Mouse (Mus musculus): Measurements from ENCODE around the gene Ctsl. TPM values are rescaled to one million over a fixed set of nuclear protein-coding genes. Genes with fewer than 3 reads are reported as not detected.

The Ctsl gene
- polyA plus RNA-seq, 1 experiment from 2014 or later, result 1,193 TPM

DNA sequence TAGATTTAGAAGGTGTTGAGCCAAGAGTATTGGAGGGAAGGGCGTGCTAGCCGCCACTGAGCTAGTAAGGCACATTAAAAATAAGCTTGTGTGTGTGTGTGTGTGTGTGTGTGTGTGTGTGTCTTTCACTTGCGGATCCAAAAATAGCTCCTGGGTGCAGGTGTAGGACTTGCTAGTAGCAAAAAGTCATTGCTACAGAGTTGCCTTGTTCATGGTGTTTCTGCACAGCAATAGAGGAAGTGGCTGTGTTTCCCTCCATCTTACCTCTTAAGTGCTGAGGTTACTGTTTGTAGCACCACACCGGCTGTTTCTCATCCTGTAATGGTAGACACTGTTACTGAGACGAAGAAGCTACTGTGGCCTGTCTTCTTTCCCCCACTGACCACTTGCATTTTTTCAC, 37.3 kb upstream of the Ctsl start:
- 82% methylated on average over 5 of the region's 5 CpGs for WGBS
- no peaks in the 10 kb centered on the region for H3K9me3 ChIP-seq (ENCODE audit: control insufficient read depth)
- ATAC-seq, result no peak

DNA sequence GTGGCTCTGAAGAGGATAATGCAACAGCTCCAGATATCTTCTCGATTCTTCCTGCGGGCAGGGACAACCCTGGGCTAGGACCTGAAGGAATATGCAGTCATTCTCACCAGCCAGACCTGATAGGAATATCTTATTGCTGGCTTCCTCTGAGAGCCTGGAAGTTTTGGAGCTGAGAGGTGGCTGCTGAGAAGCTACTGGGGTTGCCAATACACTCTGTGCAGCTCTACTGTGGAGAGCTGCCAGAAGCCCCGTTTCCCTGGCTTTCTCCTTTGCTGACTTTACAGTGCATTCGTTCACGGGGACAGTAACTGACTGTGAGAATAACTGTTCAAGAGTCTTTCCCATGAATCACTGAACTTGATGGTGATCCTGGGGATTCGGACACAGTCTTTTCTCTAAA, 34.9 kb upstream of the Ctsl start:
- ATAC-seq, result no peak
- 63% methylated on average over 6 of the region's 6 CpGs for WGBS
- no peak for TF ChIP-seq CTCF (IDR thresholded peaks at IDR 0.05; ENCODE audit: low read depth)

More for the DNA sequence above, 37.3 kb upstream of the Ctsl start:
- H3K27ac ChIP-seq (ENCODE audit: low read depth, low read length), result no peak overlapping the region
- H3K4me1 ChIP-seq (replicated peaks; ENCODE audit: control insufficient read depth, insufficient read depth, low read length), result no peaks in the 10 kb centered on the region
- H3K4me2 ChIP-seq (replicated peaks; ENCODE audit: low read depth), result no peak overlapping the region
- no peak overlapping the region for H3K4me3 ChIP-seq (ENCODE audit: low read depth, low read length)
- no peak for TF ChIP-seq CTCF (IDR thresholded peaks at IDR 0.05; ENCODE audit: low read depth)
- H3K9ac ChIP-seq (ENCODE audit: low read depth, low read length), result no peak overlapping the region
- H3K36me3 ChIP-seq (ENCODE audit: control insufficient read depth, insufficient read depth), result no peaks in the 10 kb centered on the region
- H3K27me3 ChIP-seq (replicated peaks; ENCODE audit: control insufficient read depth, insufficient read depth, low read length), result no peaks in the 10 kb centered on the region

DNA sequence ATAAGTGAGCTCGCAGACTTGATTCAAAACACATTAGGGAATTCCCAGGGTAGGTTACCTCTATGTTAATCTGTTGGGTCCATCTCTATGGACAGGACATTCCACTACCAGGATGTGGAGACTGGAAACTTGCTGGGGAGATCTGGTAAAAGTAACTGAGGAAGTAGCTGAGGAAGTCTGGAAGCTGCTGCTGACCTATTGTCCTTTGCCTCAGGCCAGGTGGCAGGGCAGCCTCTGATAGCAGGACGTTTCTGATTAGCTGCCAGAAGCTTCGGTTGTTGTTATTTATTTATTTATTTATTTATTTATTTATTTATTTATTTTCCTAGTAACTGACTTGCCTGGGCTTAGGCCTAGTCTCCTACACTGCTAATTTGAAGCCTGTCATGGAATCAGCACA, 32.8 kb upstream of the Ctsl start:
- no peaks in the 10 kb centered on the region for H3K27me3 ChIP-seq (replicated peaks; ENCODE audit: control insufficient read depth, insufficient read depth, low read length)
- no peak overlapping the region for H3K4me2 ChIP-seq (replicated peaks; ENCODE audit: low read depth)
- H3K27ac ChIP-seq (ENCODE audit: low read depth, low read length), result no peak overlapping the region
- TF ChIP-seq CTCF (IDR thresholded peaks at IDR 0.05; ENCODE audit: low read depth), result no peak
- H3K36me3 ChIP-seq (ENCODE audit: control insufficient read depth, insufficient read depth), result no peaks in the 10 kb centered on the region
- H3K4me3 ChIP-seq (ENCODE audit: low read depth, low read length), result no peak overlapping the region
- H3K9ac ChIP-seq (ENCODE audit: low read depth, low read length), result no peak overlapping the region
- no peak for ATAC-seq
- H3K4me1 ChIP-seq (replicated peaks; ENCODE audit: control insufficient read depth, insufficient read depth, low read length), result no peaks in the 10 kb centered on the region
- no peaks in the 10 kb centered on the region for H3K9me3 ChIP-seq (ENCODE audit: control insufficient read depth)
- 63% methylated on average over 3 of the region's 3 CpGs for WGBS

More for the DNA sequence above, 34.9 kb upstream of the Ctsl start:
- Histone ChIP-seq H3K36me3 (ENCODE audit: control insufficient read depth, insufficient read depth) (no peaks in the 10 kb centered on the region), H3K4me2 (replicated peaks; ENCODE audit: low read depth) (no peak overlapping the region), H3K9me3 (ENCODE audit: control insufficient read depth) (no peaks in the 10 kb centered on the region), H3K4me1 (replicated peaks; ENCODE audit: control insufficient read depth, insufficient read depth, low read length) (no peaks in the 10 kb centered on the region), H3K27me3 (replicated peaks; ENCODE audit: control insufficient read depth, insufficient read depth, low read length) (no peaks in the 10 kb centered on the region), H3K27ac (ENCODE audit: low read depth, low read length) (no peak overlapping the region), H3K4me3 (ENCODE audit: low read depth, low read length) (no peak overlapping the region), H3K9ac (ENCODE audit: low read depth, low read length) (no peak overlapping the region)

DNA sequence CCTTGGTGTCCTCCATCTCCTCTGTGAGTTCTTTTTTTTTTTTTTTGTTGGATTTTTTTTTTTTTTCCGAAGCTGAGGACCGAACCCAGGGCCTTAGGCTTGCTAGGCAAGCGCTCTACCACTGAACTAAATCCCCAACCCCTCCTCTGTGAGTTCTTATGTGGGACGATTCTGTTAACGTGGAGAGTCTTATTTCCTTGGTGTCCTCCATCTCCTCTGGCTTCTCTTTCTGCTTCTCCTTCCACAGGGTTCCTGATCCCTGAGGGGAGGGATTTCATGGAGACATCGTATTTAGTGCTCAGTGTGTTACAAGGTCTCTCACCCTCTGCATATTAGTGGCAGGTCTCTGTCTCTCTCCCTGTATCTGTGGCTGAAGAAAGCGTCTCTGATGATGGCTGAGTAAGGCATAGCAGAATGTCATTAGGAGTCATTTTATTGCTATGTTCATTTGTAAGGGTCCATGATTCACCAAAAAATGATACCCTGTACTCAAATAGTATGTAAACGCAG, 32.3 kb upstream of the Ctsl start:
- Histone ChIP-seq H3K4me3 (ENCODE audit: low read depth, low read length) (no peak overlapping the region), H3K27ac (ENCODE audit: low read depth, low read length) (no peak overlapping the region), H3K36me3 (ENCODE audit: control insufficient read depth, insufficient read depth) (no peaks in the 10 kb centered on the region), H3K4me1 (replicated peaks; ENCODE audit: control insufficient read depth, insufficient read depth, low read length) (no peaks in the 10 kb centered on the region), H3K4me2 (replicated peaks; ENCODE audit: low read depth) (no peak overlapping the region), H3K9me3 (ENCODE audit: control insufficient read depth) (no peaks in the 10 kb centered on the region), H3K9ac (ENCODE audit: low read depth, low read length) (no peak overlapping the region), H3K27me3 (replicated peaks; ENCODE audit: control insufficient read depth, insufficient read depth, low read length) (no peaks in the 10 kb centered on the region)
- ATAC-seq, result no peak
- TF ChIP-seq CTCF (IDR thresholded peaks at IDR 0.05; ENCODE audit: low read depth), result no peak
- 91% methylated on average over 8 of the region's 8 CpGs for WGBS

DNA sequence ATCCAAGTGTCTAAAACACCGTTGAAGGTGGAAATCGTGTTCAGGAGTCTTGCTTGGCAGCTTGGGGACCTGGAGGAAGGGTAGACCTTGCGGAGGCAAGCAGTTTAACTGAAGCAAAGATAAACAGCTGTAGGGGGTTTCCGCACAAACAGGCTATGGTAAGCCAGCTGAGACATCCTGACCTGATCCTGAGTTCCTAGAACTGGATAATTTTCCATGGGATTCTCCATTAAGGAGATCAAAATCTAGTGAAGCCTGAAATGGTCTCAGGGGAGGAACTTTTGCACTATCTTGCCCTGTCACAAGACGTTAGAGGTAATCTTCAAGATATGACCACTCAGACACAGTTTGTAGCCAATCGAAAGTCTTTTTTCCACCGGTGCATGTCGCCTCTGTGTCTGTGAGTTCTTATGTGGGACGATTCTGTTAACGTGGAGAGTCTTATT, 31.8 kb upstream of the Ctsl start:
- WGBS, result 86% methylated on average over 10 of the region's 10 CpGs
- Histone ChIP-seq H3K4me1 (replicated peaks; ENCODE audit: control insufficient read depth, insufficient read depth, low read length) (no peaks in the 10 kb centered on the region), H3K36me3 (ENCODE audit: control insufficient read depth, insufficient read depth) (no peaks in the 10 kb centered on the region), H3K4me2 (replicated peaks; ENCODE audit: low read depth) (no peak overlapping the region), H3K9ac (ENCODE audit: low read depth, low read length) (no peak overlapping the region), H3K9me3 (ENCODE audit: control insufficient read depth) (no peaks in the 10 kb centered on the region), H3K27me3 (replicated peaks; ENCODE audit: control insufficient read depth, insufficient read depth, low read length) (no peaks in the 10 kb centered on the region), H3K27ac (ENCODE audit: low read depth, low read length) (no peak overlapping the region), H3K4me3 (ENCODE audit: low read depth, low read length) (no peak overlapping the region)
- ATAC-seq, result no peak
- no peak for TF ChIP-seq CTCF (IDR thresholded peaks at IDR 0.05; ENCODE audit: low read depth)

DNA sequence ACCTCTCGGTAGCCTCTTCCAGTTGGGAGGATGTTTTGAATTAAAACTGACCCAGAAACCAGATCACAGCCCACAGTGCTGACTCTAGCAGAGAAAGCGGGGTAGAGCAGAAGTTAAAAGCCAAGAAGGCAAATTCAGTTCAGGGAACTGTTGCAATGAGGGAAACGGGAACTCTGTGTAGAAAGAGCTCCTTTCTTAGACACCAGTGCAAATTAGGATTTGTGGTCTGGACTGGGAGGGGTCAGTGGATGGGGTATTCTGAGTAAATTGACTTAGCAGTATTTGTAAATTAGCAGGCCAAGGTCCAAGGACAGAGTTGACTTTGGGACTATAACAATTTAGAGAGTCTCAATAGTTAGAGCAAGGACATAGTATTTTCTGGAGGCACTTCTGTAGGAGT, 31.3 kb upstream of the Ctsl start:
- Histone ChIP-seq H3K36me3 (ENCODE audit: control insufficient read depth, insufficient read depth) (no peaks in the 10 kb centered on the region), H3K4me2 (replicated peaks; ENCODE audit: low read depth) (no peak overlapping the region), H3K27me3 (replicated peaks; ENCODE audit: control insufficient read depth, insufficient read depth, low read length) (no peaks in the 10 kb centered on the region), H3K9me3 (ENCODE audit: control insufficient read depth) (no peaks in the 10 kb centered on the region), H3K4me1 (replicated peaks; ENCODE audit: control insufficient read depth, insufficient read depth, low read length) (no peaks in the 10 kb centered on the region), H3K4me3 (ENCODE audit: low read depth, low read length) (no peak overlapping the region), H3K27ac (ENCODE audit: low read depth, low read length) (no peak overlapping the region), H3K9ac (ENCODE audit: low read depth, low read length) (no peak overlapping the region)
- 66% methylated on average over 3 of the region's 3 CpGs for WGBS
- ATAC-seq, result no peak
- no peak for TF ChIP-seq CTCF (IDR thresholded peaks at IDR 0.05; ENCODE audit: low read depth)
